Mouse (Mus musculus) lung, postnatal 25 days (tissue): ENCODE results near the gene C1ql1.

ENCODE experiments used
- DNase-seq: peaks from one replicate; pipeline ENCODE4 v3.0.0; 2022; ENCODE audit warnings: low spot score

C1ql1 gene

GRCm38 (mm10) chr11:102958431-102958830 is 11.9 kb upstream of the C1ql1 start:
- DNase-seq: no peak

- DNase-seq: no peak
Observed at GRCm38 (mm10) chr11:102957692-102958091, 11.2 kb upstream of the C1ql1 start.

GRCm38 (mm10) chr11:102956962-102957614 is 10.6 kb upstream of the C1ql1 start:
- peak; percentile 67 for DNase-seq

- no peak for DNase-seq
Observed at GRCm38 (mm10) chr11:102952922-102953321, 6.4 kb upstream of the C1ql1 start.

- peak; percentile 14 for DNase-seq
Observed at GRCm38 (mm10) chr11:102948043-102948961, 1.8 kb upstream of the C1ql1 start.

GRCm38 (mm10) chr11:102946992-102947343 is 480 bp upstream of the C1ql1 start:
- DNase-seq: no peak

GRCm38 (mm10) chr11:102945306-102946264 is 903 bp downstream of the C1ql1 start:
- DNase-seq: no peak

GRCm38 (mm10) chr11:102941236-102941635 is 5.3 kb downstream of the C1ql1 start:
- DNase-seq: no peak

- DNase-seq: no peak
Observed at GRCm38 (mm10) chr11:102939024-102939675, 7.3 kb downstream of the C1ql1 start.

GRCm38 (mm10) chr11:102937529-102938182 is 8.8 kb downstream of the C1ql1 start:
- no peak for DNase-seq

- no peak for DNase-seq
Observed at GRCm38 (mm10) chr11:102936272-102936671, 10.2 kb downstream of the C1ql1 start.

- DNase-seq: no peak
Observed at GRCm38 (mm10) chr11:102930672-102931071, 15.8 kb downstream of the C1ql1 start.

GRCm38 (mm10) chr11:102925351-102925717 is 21.2 kb downstream of the C1ql1 start:
- DNase-seq: peak; percentile 18

GRCm38 (mm10) chr11:102924557-102925350 is 21.7 kb downstream of the C1ql1 start, which contains the start of gene Kif18b:
Gene Kif18b, minus strand, starts transcription at chr11:102925124.
- DNase-seq: peak; percentile 95

GRCm38 (mm10) chr11:102921491-102921890 is 25.0 kb downstream of the C1ql1 start:
- no peak for DNase-seq

GRCm38 (mm10) chr11:102918077-102918476 is 28.4 kb downstream of the C1ql1 start:
- DNase-seq: no peak

- no peak for DNase-seq
Observed at GRCm38 (mm10) chr11:102915380-102915779, 31.1 kb downstream of the C1ql1 start.

GRCm38 (mm10) chr11:102911376-102911775 is 35.1 kb downstream of the C1ql1 start:
- no peak for DNase-seq

- no peak for DNase-seq
Observed at GRCm38 (mm10) chr11:102903654-102904053, 42.8 kb downstream of the C1ql1 start.

- no peak for DNase-seq
Observed at GRCm38 (mm10) chr11:102902107-102902506, 44.4 kb downstream of the C1ql1 start.
